ENCODE assay signal across 17 mouse cellular contexts in the genomic region with DNA sequence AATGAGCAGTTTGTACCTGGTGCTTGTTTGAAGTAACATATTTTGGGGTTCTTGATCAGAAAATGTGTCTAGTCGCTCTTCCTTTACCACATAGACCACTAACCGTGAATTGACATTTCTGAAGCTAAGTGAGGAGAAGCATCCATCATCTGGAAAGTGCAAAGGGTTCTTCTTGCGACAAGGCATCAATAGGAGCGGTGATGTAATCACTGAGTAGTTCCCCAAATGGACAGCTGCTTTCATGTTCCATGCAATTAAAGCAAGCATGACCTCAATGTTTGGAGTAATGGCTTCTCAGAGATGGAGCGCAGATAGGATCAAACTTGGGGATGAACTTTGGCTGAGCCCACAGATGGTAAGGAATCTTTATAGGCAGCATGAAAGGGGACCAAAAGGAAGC. TPM values are rescaled to one million over a fixed set of nuclear protein-coding genes. Genes with fewer than 3 reads are reported as not detected.
"Had no signal": no experiment of that assay in that cellular context is flagged by ENCODE, and none has a peak within 500 bp of the region (broad histone marks: within the 10 kb centered on the region; RNA-seq: fewer than 3 reads in every experiment).

No protein-coding gene starts in this region.

- H3K4me2 ChIP-seq: liver, embryonic 15.5 days; lung, embryonic 15.5 days; midbrain, embryonic 11.5 days; midbrain, embryonic 13.5 days; midbrain, embryonic 15.5 days; neural tube, embryonic 12.5 days; stomach, embryonic 15.5 days had no signal

- H3K36me3 ChIP-seq: liver, embryonic 15.5 days; midbrain, embryonic 13.5 days; midbrain, embryonic 15.5 days; neural tube, embryonic 12.5 days; stomach, embryonic 15.5 days had no signal

- ATAC-seq: liver, postnatal 0 days; midbrain, embryonic 13.5 days; midbrain, embryonic 15.5 days had no signal

- H3K27me3 ChIP-seq: liver, embryonic 15.5 days; lung, embryonic 15.5 days; midbrain, embryonic 13.5 days; midbrain, embryonic 15.5 days; neural tube, embryonic 12.5 days; stomach, embryonic 15.5 days had no signal

- DNase-seq: liver, postnatal 0 days; lung, adult 2 months; lung, postnatal 10 days; right cerebral cortex, postnatal 14 days; thymus, adult 2 months; thymus, postnatal 25 days had no signal

- H3K9me3 ChIP-seq: liver, embryonic 15.5 days; lung, embryonic 15.5 days; megakaryocyte, embryonic 14.5 days; midbrain, embryonic 13.5 days; midbrain, embryonic 15.5 days; neural tube, embryonic 12.5 days; stomach, embryonic 15.5 days had no signal

- H3K27ac ChIP-seq: liver, embryonic 15.5 days; lung, embryonic 15.5 days; macrophage; midbrain, embryonic 13.5 days; midbrain, embryonic 15.5 days; neural tube, embryonic 12.5 days; stomach, embryonic 15.5 days; stomach, postnatal 0 days had no signal

- H3K4me3 ChIP-seq: liver, embryonic 15.5 days; lung, embryonic 15.5 days; megakaryocyte, embryonic 14.5 days; midbrain, embryonic 13.5 days; midbrain, embryonic 15.5 days; neural tube, embryonic 12.5 days; stomach, embryonic 15.5 days had no signal

- H3K9ac ChIP-seq: liver, embryonic 15.5 days; liver, postnatal 0 days; lung, embryonic 15.5 days; midbrain, embryonic 13.5 days; midbrain, embryonic 15.5 days; neural tube, embryonic 12.5 days; stomach, embryonic 15.5 days had no signal

- H3K4me1 ChIP-seq: liver, embryonic 15.5 days; lung, embryonic 15.5 days; megakaryocyte, embryonic 14.5 days; midbrain, embryonic 13.5 days; midbrain, embryonic 15.5 days; neural tube, embryonic 12.5 days; stomach, embryonic 15.5 days had no signal

RNA-seq across cellular contexts. Expression of a gene that starts 52.0 kb away (rescaled TPM):
- polyA plus RNA-seq: macrophage; spleen, adult 2 months had no signal
